Mouse (Mus musculus) midbrain, embryonic 10.5 days (tissue): ENCODE measurements around the gene Galnt7. TPM values are rescaled to one million over a fixed set of nuclear protein-coding genes. Genes with fewer than 3 reads are reported as not detected.

Source experiments
- DNase-seq: peaks from one replicate; pipeline ENCODE4 v3.0.0-alpha.2; 2017; ENCODE audit warnings: low spot score
- H3K27ac ChIP-seq: fragments of 300-500 bp; sonication (generic); replicated peaks from 2 replicates; pipeline ENCODE4 v1.5.1; 2016; ENCODE audit warnings: mild to moderate bottlenecking
- H3K27me3 ChIP-seq: fragments of 300-500 bp; sonication (generic); 2 replicates; pipeline ENCODE4 v1.6.1; 2016; ENCODE audit warnings: low read depth, mild to moderate bottlenecking; ENCODE audit not compliant: poor library complexity, severe bottlenecking
- H3K36me3 ChIP-seq: fragments of 300-500 bp; sonication (generic); 2 replicates; pipeline ENCODE4 v1.6.1; 2016; ENCODE audit warnings: mild to moderate bottlenecking, moderate library complexity
- H3K4me1 ChIP-seq: fragments of 300-500 bp; sonication (generic); 2 replicates; pipeline ENCODE4 v1.6.1; 2016
- H3K4me3 ChIP-seq: fragments of 300-500 bp; sonication (generic); 2 replicates; pipeline ENCODE4 v1.5.1; 2016; ENCODE audit warnings: mild to moderate bottlenecking, moderate library complexity
- H3K9me3 ChIP-seq: fragments of 300-500 bp; sonication (generic); replicated peaks from 2 replicates; pipeline ENCODE4 v1.6.1; 2016; ENCODE audit warnings: mild to moderate bottlenecking
- WGBS: fragments of 180-500 bp; shearing (Covaris S2); methylation state at CpG from one replicate; pipeline ENCODE4 v1.1.7; 2016; 5-methylcytosine and 5-hydroxymethylcytosine counted together
- polyA plus RNA-seq: library from polyadenylated mRNA; unstranded; fragments of >200 nt; fragmentation: Nextera tagmentation; extraction: Ambion mirVana; gene quantifications from 2 replicates; pipeline ENCODE4 v1.2.1, GENCODE M21; 2016

Gene Galnt7
- polyA plus RNA-seq, 1 experiment from 2014 or later: 23.6 TPM

DNA sequence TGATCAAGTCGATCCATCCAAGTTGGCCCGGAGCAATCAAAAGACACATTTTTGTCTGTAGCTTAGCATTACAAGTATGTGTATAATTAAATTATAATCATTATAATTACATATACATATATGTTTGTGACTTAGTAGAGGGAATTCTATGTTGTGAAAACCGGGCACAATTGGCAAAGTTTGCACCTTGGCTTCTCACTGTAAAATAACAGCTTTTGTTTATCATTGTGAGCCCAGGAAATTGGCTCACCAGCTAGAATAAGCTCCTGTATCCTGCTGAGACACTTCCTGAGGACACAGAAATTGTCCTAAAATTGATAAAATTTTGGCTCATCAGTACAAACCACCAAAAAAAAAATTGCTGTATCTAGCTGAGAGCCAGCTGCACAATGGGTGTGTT lies 106.4 kb downstream of the Galnt7 start:
- WGBS: 92% methylated on average over 3 of the region's 3 CpGs
- no peak for DNase-seq
- H3K4me1 ChIP-seq: peaks cover 7% of the 10 kb centered on the region
- no peaks in the 10 kb centered on the region for H3K9me3 ChIP-seq
- no peak overlapping the region for H3K27ac ChIP-seq
- H3K4me3 ChIP-seq: no peak overlapping the region
- H3K36me3 ChIP-seq: peaks cover under 1% of the 10 kb centered on the region; the same call in 1 of the 2 replicates
- H3K27me3 ChIP-seq: no peaks in the 10 kb centered on the region

GRCm38 (mm10) chr8:57541405-57541804 lies 111.4 kb downstream of the Galnt7 start:
- no peak for DNase-seq
- Histone ChIP-seq H3K9me3 (no peaks in the 10 kb centered on the region), H3K4me3 (no peak overlapping the region), H3K27ac (no peak overlapping the region), H3K36me3 (peaks cover 2% of the 10 kb centered on the region; the same call in 1 of the 2 replicates), H3K4me1 (no peaks in the 10 kb centered on the region), H3K27me3 (no peaks in the 10 kb centered on the region)
- 91% methylated on average over 9 of the region's 9 CpGs for WGBS

DNA sequence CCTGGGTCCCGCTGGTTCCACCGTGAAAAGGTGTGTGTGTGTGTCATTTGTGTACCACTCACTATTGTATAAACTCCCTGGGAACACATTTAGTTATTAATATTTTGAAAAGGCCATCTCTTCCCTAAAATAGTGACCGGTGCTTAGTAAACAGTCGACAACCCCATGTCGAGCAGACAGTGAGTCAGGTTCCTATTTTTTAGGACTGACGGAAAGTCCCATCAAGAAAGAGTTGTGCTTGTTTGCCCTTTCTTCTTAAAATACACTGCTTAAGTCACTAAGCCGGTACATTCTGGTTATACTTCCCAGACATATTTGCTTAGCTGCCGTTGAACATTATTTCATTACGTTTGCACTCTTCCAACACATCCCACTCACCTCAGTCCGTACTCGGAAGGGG lies 111.9 kb downstream of the Galnt7 start:
- no peak for DNase-seq

GRCm38 (mm10) chr8:57540110-57540838 lies 112.6 kb downstream of the Galnt7 start:
- Histone ChIP-seq H3K4me1 (no peaks in the 10 kb centered on the region), H3K36me3 (peaks cover 14% of the 10 kb centered on the region), H3K4me3 (no peak overlapping the region), H3K27me3 (no peaks in the 10 kb centered on the region), H3K27ac (no peak overlapping the region), H3K9me3 (no peaks in the 10 kb centered on the region)
- WGBS: 55% methylated on average over 12 of the region's 12 CpGs
- DNase-seq: peak; percentile 58

More for the DNA sequence above, 111.9 kb downstream of the Galnt7 start:
- peaks cover 7% of the 10 kb centered on the region for H3K36me3 ChIP-seq
- WGBS: 93% methylated on average over 11 of the region's 11 CpGs
- no peaks in the 10 kb centered on the region for H3K9me3 ChIP-seq
- no peaks in the 10 kb centered on the region for H3K4me1 ChIP-seq
- H3K27me3 ChIP-seq: no peaks in the 10 kb centered on the region
- H3K4me3 ChIP-seq: no peak overlapping the region
- H3K27ac ChIP-seq: no peak overlapping the region

DNA sequence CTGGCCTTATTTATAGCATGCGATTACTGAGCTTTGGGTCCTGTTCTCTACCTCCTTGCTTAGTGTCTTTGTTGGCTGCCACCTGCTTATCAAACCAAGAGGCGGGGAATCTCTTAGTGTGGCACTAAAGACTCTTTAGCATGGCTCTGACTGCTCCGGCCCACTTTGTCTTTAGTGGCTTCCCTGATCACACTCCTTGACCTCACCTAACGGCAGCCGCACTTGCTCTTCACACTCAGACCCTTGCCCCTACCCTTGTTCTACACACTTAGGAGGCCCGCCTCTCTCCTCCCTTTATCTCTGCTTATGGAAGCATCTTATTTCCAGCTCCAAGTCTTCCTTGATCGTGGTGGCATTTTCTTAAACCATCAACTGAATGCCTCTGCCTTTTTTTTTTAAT lies 114.2 kb downstream of the Galnt7 start:
- DNase-seq: no peak
- H3K27ac ChIP-seq: no peak overlapping the region
- no peaks in the 10 kb centered on the region for H3K4me1 ChIP-seq
- peaks cover 25% of the 10 kb centered on the region for H3K36me3 ChIP-seq
- WGBS: 84% methylated on average over 7 of the region's 7 CpGs
- no peak overlapping the region for H3K4me3 ChIP-seq
- no peaks in the 10 kb centered on the region for H3K9me3 ChIP-seq
- H3K27me3 ChIP-seq: no peaks in the 10 kb centered on the region

- Histone ChIP-seq H3K27ac (no peak overlapping the region), H3K27me3 (no peaks in the 10 kb centered on the region), H3K36me3 (peaks cover 29% of the 10 kb centered on the region), H3K9me3 (no peaks in the 10 kb centered on the region), H3K4me1 (no peaks in the 10 kb centered on the region), H3K4me3 (no peak overlapping the region)
- no peak for DNase-seq
- 94% methylated on average over 6 of the region's 6 CpGs for WGBS
These were observed 116.7 kb downstream of the Galnt7 start for GRCm38 (mm10) chr8:57536167-57536566.

DNA sequence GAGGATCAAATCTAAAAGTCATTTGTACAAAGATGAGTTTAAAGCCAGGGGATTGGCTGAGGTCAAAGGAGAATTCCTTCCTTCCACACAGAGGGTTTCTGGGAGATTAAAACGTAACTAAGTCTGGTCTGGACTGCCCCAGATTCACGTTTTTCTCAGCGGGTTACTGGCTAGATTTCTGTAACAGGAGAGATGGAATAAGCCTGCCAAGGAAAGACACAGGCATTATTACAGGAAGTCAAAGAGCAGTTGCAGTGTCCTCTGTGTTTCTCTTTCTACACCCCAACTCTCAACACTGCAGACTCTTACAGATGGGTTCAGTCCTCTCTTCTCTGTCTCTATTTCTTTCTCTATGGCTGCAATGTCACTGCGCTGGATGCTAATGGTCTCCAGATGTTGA lies 118.3 kb downstream of the Galnt7 start:
- Histone ChIP-seq H3K9me3 (no peaks in the 10 kb centered on the region), H3K4me3 (no peak overlapping the region), H3K4me1 (no peaks in the 10 kb centered on the region; the same call in 1 of the 2 replicates), H3K27me3 (no peaks in the 10 kb centered on the region), H3K36me3 (peaks cover 29% of the 10 kb centered on the region), H3K27ac (no peak overlapping the region)
- 78% methylated on average over 4 of the region's 4 CpGs for WGBS
- DNase-seq: no peak

DNA sequence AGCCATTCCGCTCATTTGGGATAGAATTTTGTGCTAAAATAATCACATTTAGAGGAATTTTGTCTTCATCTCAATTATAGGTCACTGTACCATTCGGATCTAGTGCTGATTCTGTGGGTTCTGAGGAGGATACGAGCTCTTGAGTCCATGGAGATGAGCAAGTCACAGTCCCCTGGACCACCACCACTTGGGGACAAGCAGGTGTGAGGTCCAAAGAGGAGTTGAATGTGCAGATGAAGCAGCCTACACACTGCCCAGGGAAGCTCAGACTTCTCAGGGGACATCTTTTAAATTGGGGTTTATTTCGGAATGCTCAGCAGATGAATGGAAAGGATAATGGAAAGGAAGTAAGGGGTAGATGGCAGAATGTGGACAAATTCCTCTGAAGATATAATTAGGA lies 119.7 kb downstream of the Galnt7 start:
- no peak for DNase-seq
- H3K36me3 ChIP-seq: peaks cover 29% of the 10 kb centered on the region
- H3K9me3 ChIP-seq: no peaks in the 10 kb centered on the region

GRCm38 (mm10) chr8:57532223-57532622 lies 120.6 kb downstream of the Galnt7 start:
- Histone ChIP-seq H3K4me1 (no peaks in the 10 kb centered on the region; the same call in 1 of the 2 replicates), H3K27ac (no peak overlapping the region), H3K9me3 (no peaks in the 10 kb centered on the region), H3K36me3 (peaks cover 38% of the 10 kb centered on the region), H3K4me3 (no peak overlapping the region), H3K27me3 (no peaks in the 10 kb centered on the region)
- no peak for DNase-seq
- WGBS: 61% methylated on average over 2 of the region's 2 CpGs

More for the DNA sequence above, 119.7 kb downstream of the Galnt7 start:
- H3K4me1 ChIP-seq: no peaks in the 10 kb centered on the region; the same call in 1 of the 2 replicates
- H3K27me3 ChIP-seq: no peaks in the 10 kb centered on the region
- no peak overlapping the region for H3K27ac ChIP-seq
- WGBS: 88% methylated on average over 4 of the region's 4 CpGs
- H3K4me3 ChIP-seq: no peak overlapping the region

- WGBS: 32% methylated on average over 15 of the region's 15 CpGs
- Histone ChIP-seq H3K4me3 (no peak overlapping the region), H3K36me3 (peaks cover 42% of the 10 kb centered on the region), H3K9me3 (no peaks in the 10 kb centered on the region), H3K27ac (peak overlapping the region; percentile 13; the same call in 1 of the 2 replicates), H3K27me3 (no peaks in the 10 kb centered on the region), H3K4me1 (no peaks in the 10 kb centered on the region; the same call in 1 of the 2 replicates)
- peak; percentile 74 for DNase-seq
These were observed 122.0 kb downstream of the Galnt7 start for GRCm38 (mm10) chr8:57530666-57531349.

DNA sequence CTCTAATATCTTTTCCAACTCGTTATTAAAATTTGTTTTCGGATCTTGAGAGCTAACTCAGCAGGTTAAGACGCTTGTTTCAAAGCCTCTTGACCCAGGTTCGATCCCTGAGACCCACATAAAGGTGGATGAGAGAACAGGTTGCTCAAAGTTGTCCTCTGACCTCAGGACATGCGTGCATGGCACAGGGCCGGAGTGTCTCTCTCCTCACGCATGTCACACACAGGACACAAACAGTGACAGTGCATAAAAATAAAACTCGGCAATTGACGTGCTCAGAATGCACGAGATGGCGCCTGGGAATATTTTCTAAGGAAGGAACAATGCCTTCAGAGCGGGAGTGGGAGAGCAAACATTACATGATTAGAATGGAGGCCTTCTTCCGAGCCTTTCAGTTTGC lies 122.6 kb downstream of the Galnt7 start:
- no peaks in the 10 kb centered on the region for H3K9me3 ChIP-seq
- H3K27ac ChIP-seq: no peak overlapping the region
- no peak overlapping the region for H3K4me3 ChIP-seq
- H3K27me3 ChIP-seq: no peaks in the 10 kb centered on the region
- H3K4me1 ChIP-seq: no peaks in the 10 kb centered on the region; the same call in 1 of the 2 replicates
- DNase-seq: no peak
- peaks cover 41% of the 10 kb centered on the region for H3K36me3 ChIP-seq
- 89% methylated on average over 13 of the region's 13 CpGs for WGBS

DNA sequence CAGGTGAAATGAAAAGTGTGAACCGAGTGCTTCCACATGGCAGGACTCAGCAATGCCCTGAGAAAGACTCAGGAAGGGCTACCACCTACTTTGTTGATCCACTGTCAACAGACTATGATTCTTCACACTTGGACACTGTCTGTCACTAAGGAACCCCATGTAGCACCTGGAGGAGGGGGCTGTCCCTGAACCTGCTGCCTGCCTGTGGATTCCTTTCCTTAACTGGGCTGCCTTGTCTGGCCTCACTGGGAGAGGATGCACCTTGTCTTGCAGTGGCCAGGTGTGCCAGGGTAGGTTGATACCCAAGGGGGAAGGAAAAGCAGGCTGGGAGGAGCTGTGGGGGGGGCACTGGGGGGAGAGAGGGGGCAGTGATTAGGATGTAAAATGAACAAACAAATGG lies 124.8 kb downstream of the Galnt7 start:
- DNase-seq: no peak
- H3K9me3 ChIP-seq: no peaks in the 10 kb centered on the region
- no peak overlapping the region for H3K4me3 ChIP-seq
- H3K4me1 ChIP-seq: no peaks in the 10 kb centered on the region; the same call in 1 of the 2 replicates
- peaks cover 31% of the 10 kb centered on the region for H3K36me3 ChIP-seq
- 96% methylated on average over 1 of the region's 1 CpGs for WGBS
- no peak overlapping the region for H3K27ac ChIP-seq
- no peaks in the 10 kb centered on the region for H3K27me3 ChIP-seq

DNA sequence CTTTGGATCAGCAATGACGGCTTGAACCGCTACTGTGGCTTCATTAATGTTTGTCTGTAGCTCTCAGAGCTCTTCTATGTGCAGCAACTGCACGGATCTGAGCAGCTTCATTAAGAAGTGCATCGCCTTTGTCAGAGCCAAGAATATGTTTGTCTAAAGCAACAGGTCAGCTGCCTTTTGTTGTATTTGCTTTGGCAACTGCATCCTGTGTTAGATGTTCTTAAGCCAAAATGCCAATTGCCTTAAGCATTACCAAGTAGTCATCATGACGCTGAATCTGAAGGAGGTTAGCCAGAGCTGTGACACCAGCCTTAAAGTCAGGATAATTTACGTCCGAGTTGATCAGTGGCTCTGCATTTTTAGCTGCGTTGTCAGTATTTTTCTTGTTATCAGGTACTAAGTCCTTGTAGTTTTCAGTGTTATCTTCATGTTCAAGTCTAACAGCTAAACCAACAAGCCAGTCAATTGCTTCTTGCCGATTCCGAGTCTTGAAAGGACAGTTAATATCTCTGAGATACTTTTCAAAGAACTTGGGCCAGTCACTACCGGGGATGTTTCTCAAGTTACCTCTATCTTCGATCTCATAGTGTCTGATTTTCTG lies 132.5 kb downstream of the Galnt7 start:
- 91% methylated on average over 12 of the region's 12 CpGs for WGBS
- peaks cover 54% of the 10 kb centered on the region for H3K36me3 ChIP-seq
- no peaks in the 10 kb centered on the region for H3K27me3 ChIP-seq

More for the DNA sequence above, 132.5 kb downstream of the Galnt7 start:
- no peak overlapping the region for H3K4me3 ChIP-seq
- no peaks in the 10 kb centered on the region for H3K4me1 ChIP-seq
- H3K27ac ChIP-seq: no peak overlapping the region
- DNase-seq: no peak
- no peaks in the 10 kb centered on the region for H3K9me3 ChIP-seq
